Mouse (Mus musculus) stomach, embryonic 16.5 days (tissue): ENCODE measurements around the gene Pate2. TPM values are rescaled to one million over a fixed set of nuclear protein-coding genes. Genes with fewer than 3 reads are reported as not detected.

Experiments used
- ATAC-seq: fragments of 200-750 bp; cut with Nextera tagmentation; 2 replicates; pipeline ENCODE4 v1.8.0; 2017; ENCODE audit warnings: moderate number of reproducible peaks, moderate TSS enrichment; ENCODE audit not compliant: insufficient read depth, low FRiP score
- H3K27ac ChIP-seq: fragments of 300-500 bp; sonication (generic); 2 replicates; pipeline ENCODE4 v1.5.1; 2014; ENCODE audit warnings: low read length
- H3K27me3 ChIP-seq: fragments of 300-500 bp; sonication (generic); 2 replicates; pipeline ENCODE4 v1.6.1; 2014; ENCODE audit warnings: low read length, control low read depth, mixed read lengths; ENCODE audit not compliant: control insufficient read depth, insufficient read depth
- H3K36me3 ChIP-seq: fragments of 300-500 bp; sonication (generic); 2 replicates; pipeline ENCODE4 v1.6.1; 2014; ENCODE audit warnings: low read length; ENCODE audit not compliant: control insufficient read depth, insufficient read depth
- H3K4me1 ChIP-seq: fragments of 300-500 bp; sonication (generic); 2 replicates; pipeline ENCODE4 v1.6.1; 2014; ENCODE audit warnings: low read length, control low read depth, mixed read lengths; ENCODE audit not compliant: control insufficient read depth, insufficient read depth
- H3K4me2 ChIP-seq: fragments of 300-500 bp; sonication (generic); 2 replicates; pipeline ENCODE4 v1.6.1; 2014; ENCODE audit warnings: low read depth, low read length, mixed read lengths
- H3K4me3 ChIP-seq: fragments of 300-500 bp; sonication (generic); replicated peaks from 2 replicates; pipeline ENCODE4 v1.5.1; 2014; ENCODE audit warnings: mild to moderate bottlenecking, low read length
- H3K9ac ChIP-seq: fragments of 300-500 bp; sonication (generic); 2 replicates; pipeline ENCODE4 v1.6.1; 2014; ENCODE audit warnings: low read length
- H3K9me3 ChIP-seq: fragments of 300-500 bp; sonication (generic); replicated peaks from 2 replicates; pipeline ENCODE4 v1.6.1; 2016; ENCODE audit warnings: low read length, control low read depth; ENCODE audit not compliant: control insufficient read depth
- WGBS: fragments of 180-500 bp; shearing (Covaris S2); extraction: QIAGEN DNeasy Blood & Tissue Kit; methylation state at CpG from one replicate; pipeline ENCODE4 v1.1.7; 2014; 5-methylcytosine and 5-hydroxymethylcytosine counted together
- polyA plus RNA-seq: library from polyadenylated mRNA; unstranded; fragments of >200 nt; fragmentation: Nextera tagmentation; extraction: Ambion mirVana; gene quantifications from 2 replicates; pipeline ENCODE4 v1.2.1, GENCODE M21; 2015

Gene Pate2
- polyA plus RNA-seq, 1 experiment from 2014 or later, result 0.57 TPM

DNA sequence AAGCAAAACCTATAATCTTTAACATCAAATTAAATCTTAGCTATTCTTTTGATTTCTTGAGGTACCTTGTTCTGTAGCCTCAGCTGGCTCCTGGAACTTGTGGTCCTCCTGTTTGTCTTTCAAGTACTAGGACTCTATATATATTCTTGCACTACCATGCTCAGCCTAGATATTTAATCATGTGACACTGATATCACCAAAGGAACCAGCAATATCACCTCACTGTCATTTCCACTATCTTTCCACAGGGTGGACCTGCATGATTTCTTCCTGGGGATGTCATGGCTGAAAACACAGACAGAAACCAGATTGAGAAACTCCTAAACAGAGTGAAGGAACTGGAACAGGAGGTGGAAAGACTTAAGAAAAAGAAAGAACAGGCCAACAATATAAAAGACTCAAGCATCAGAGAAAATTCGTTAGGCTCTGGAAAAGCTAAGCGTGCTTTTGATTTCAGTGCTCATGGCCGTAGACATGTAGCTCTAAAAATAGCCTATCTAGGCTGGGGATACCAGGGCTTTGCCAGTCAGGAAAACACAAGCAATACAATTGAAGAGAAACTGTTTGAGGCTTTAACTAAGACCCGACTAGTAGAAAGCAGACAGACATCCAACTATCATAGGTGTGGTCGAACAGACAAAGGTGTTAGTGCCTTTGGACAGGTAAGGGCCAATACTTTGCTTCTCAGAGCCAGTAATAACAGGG lies 5.4 kb upstream of the Pate2 start:
- H3K4me2 ChIP-seq, result no peak overlapping the region
- peaks cover 23% of the 10 kb centered on the region for H3K36me3 ChIP-seq
- no peak overlapping the region for H3K4me3 ChIP-seq
- WGBS, result 89% methylated on average over 5 of the region's 5 CpGs
- no peaks in the 10 kb centered on the region for H3K27me3 ChIP-seq
- no peak for ATAC-seq
- H3K9me3 ChIP-seq, result no peaks in the 10 kb centered on the region
- H3K4me1 ChIP-seq, result peaks cover 10% of the 10 kb centered on the region
- H3K9ac ChIP-seq, result no peak overlapping the region
- no peak overlapping the region for H3K27ac ChIP-seq

DNA sequence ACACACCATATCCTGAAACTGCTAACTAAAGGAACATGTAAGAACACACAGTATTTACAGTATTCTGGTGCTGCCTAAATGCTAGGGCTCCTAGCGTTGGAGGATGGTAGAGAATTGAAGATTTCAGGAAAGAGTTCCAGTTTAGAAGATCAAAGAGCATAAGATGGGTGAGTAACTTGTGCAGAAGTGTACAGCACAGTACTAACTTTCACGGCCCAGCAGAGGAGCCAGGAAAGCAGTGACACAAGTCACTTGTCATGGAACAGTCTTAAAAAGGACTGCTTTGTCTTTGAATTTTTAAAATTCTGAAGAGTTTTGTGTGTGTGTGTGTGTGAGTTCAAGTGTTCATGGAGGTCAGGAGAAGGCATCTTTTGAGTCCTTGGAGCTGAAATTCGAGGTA lies 2.1 kb upstream of the Pate2 start:
- Histone ChIP-seq H3K4me3 (no peak overlapping the region), H3K4me2 (no peak overlapping the region), H3K4me1 (peaks cover 8% of the 10 kb centered on the region; the same call in 1 of the 2 replicates), H3K36me3 (peaks cover 20% of the 10 kb centered on the region), H3K9me3 (no peaks in the 10 kb centered on the region), H3K9ac (no peak overlapping the region), H3K27me3 (no peaks in the 10 kb centered on the region), H3K27ac (no peak overlapping the region)
- ATAC-seq, result no peak
- WGBS, result 92% methylated on average over 3 of the region's 3 CpGs

DNA sequence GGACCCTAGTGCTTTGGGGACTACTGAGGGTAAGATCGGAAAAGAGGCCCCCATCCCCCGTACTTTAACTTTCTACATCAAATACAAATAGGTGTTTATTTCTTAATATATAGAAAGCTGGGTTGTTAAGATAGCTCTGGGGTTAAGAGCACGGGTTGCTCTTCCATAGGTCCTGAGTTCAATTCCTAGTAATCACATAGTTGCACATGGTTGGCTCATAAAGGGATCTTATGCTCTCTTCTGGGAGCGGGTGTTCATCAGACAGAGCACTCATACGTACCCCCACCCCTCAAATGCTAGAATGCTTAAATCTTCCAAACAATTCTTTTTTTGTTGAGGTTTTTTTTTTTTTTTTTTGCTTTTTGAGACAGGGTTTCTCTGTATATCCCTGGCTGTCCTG lies 579 bp downstream of the Pate2 start:
- peak overlapping the region; percentile 81 for H3K9ac ChIP-seq

DNA sequence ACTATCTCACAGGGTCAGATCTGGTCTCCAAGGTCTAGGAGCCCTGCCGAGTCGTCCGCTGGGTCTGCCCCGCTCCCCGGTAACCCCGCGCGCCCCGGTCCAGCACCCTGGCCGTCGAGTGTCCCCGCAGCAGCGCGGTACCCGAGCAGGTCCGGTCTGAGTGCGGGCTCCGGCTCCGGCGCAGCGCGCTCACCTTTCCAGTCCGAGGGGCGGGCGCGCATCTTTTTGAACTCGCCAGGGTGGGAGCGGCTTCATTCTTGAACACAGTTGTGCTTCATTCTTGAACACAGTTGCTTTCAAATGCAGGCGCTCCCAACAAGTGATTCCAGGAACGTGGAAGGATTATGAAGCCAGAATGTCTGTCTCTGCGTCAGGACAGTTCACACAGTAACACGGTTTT lies 4.3 kb downstream of the Pate2 start:
- Histone ChIP-seq H3K27ac (no peak overlapping the region), H3K9ac (peak overlapping the region; percentile 54), H3K36me3 (no peaks in the 10 kb centered on the region), H3K9me3 (no peaks in the 10 kb centered on the region), H3K4me1 (peaks cover 7% of the 10 kb centered on the region; the same call in 1 of the 2 replicates), H3K4me2 (peak overlapping the region; percentile 42), H3K4me3 (peak overlapping the region; percentile 22; the same call in 1 of the 2 replicates), H3K27me3 (no peaks in the 10 kb centered on the region; the same call in 1 of the 2 replicates)
- ATAC-seq, result no peak
- WGBS, result 4% methylated on average over 32 of the region's 32 CpGs

More for the DNA sequence above, 579 bp downstream of the Pate2 start:
- no peak overlapping the region for H3K27ac ChIP-seq
- H3K27me3 ChIP-seq, result no peaks in the 10 kb centered on the region; the same call in 1 of the 2 replicates
- H3K36me3 ChIP-seq, result peaks cover 16% of the 10 kb centered on the region
- H3K4me3 ChIP-seq, result peak overlapping the region; percentile 68
- H3K9me3 ChIP-seq, result no peaks in the 10 kb centered on the region
- no peak for ATAC-seq
- H3K4me2 ChIP-seq, result peak overlapping the region; percentile 68
- H3K4me1 ChIP-seq, result peaks cover 11% of the 10 kb centered on the region
- 12% methylated on average over 5 of the region's 5 CpGs for WGBS

DNA sequence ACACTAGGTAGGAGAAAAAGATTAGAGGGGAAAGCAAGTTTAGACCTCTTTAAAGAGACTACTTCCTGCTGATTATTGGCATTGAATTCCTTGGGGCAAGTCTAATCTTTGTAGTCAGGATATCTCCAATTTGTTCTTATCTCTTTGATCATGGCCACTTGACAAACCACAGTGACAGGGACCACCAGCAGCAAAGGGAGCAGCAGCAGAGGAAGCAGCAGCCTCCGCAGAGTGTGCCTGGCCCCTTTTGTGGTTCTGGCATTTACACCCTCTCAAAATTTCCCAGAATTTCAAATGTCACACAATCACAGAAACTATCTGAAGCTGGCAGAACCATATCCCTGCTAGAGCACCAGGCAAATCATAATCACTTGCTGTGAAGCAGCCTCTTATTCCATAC lies 17.6 kb downstream of the Pate2 start:
- Histone ChIP-seq H3K4me3 (no peak overlapping the region), H3K27me3 (no peaks in the 10 kb centered on the region), H3K9me3 (no peaks in the 10 kb centered on the region), H3K27ac (no peak overlapping the region), H3K4me1 (no peaks in the 10 kb centered on the region), H3K4me2 (no peak overlapping the region), H3K36me3 (no peaks in the 10 kb centered on the region), H3K9ac (no peak overlapping the region)
- WGBS, result 31% methylated on average over 1 of the region's 1 CpGs
- no peak for ATAC-seq

DNA sequence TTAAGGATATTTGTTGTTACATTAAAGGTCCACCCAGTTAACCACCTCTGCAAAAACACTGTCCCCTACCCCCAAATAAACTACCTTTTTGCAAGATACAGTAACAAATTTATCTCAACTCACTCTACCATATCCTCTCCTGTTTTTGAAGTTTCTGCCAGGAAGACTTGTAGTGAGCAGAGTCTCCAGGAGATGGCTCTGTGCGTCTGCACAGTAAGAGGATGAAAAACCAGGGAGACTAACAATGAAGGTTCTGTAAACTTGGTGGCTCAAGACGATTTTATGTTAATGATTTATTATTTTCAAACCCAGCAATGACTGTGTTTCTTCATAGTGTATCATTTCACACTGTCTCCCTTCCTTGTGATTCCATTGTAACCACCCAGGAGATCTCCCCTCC lies 22.8 kb downstream of the Pate2 start:
- no peak overlapping the region for H3K4me2 ChIP-seq
- ATAC-seq, result no peak
- H3K27ac ChIP-seq, result no peak overlapping the region
- no peaks in the 10 kb centered on the region for H3K4me1 ChIP-seq
- no peaks in the 10 kb centered on the region for H3K9me3 ChIP-seq
- H3K36me3 ChIP-seq, result no peaks in the 10 kb centered on the region
- no peaks in the 10 kb centered on the region for H3K27me3 ChIP-seq
- WGBS, result 10% methylated on average over 2 of the region's 2 CpGs
- H3K9ac ChIP-seq, result no peak overlapping the region
- H3K4me3 ChIP-seq, result no peak overlapping the region

DNA sequence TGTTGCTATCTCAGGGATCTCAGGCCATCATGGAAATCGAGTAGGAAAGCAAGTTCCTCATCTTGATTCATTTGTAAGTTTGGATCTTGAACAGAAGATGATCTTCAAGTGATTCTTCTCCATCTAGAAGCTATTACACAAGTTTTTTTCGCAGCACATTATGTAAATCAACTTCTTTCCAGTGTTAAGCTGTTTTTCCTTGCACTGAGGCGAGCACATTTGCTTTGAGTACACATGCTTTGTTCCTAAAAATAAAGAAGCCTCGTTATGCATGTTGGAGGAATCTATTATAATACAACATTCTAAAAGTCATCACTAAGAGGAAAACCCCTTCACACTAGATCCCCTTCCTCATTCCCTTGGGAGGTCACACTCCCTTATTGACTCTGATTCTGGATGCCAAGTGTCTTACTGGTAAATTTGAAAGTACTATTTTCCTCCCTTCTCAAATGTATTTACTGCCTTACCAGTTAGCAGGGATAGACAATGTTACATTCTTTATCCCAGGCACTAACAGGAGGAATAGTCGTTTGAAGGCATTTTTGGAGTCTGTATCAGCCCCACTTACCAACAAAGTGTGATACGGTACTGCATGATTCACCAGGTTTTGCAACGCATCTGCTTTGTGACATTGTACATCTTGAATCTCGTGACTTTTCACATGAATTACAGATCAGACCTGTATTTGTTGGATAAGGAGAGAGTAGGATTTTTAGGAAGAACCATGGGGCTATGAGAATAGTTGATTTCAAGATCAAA lies 37.7 kb downstream of the Pate2 start:
- ATAC-seq, result no peak
- 62% methylated on average over 8 of the region's 8 CpGs for WGBS

DNA sequence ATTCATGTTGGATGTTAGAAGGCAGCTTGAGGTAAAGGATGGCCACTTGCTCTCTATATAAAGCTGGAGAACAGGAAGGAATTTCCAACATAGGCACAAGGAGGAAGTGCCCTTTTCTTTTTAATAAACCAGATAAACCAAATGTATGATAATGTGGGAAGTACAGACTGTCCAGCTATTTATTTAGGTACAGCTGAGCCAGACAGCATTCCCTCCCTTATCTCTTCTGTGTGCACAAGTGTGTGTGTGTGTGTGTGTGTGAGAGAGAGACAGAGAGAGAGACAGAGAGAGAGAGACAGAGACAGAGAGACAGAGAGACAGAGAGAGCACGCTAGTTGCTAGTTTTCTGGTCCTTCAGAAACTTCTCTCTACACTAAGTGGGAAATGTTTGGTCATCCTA lies 41.8 kb downstream of the Pate2 start, which contains the start of gene Pate4:
Gene Pate4 (minus strand): TSS at position 101 of the 400 bp plus-strand sequence.
- Histone ChIP-seq H3K36me3 (no peaks in the 10 kb centered on the region), H3K27me3 (no peaks in the 10 kb centered on the region), H3K9ac (no peak within 1 kb of the TSS), H3K4me2 (no peak within 1 kb of the TSS), H3K4me1 (no peaks in the 10 kb centered on the region), H3K9me3 (no peaks in the 10 kb centered on the region), H3K27ac (no peak within 1 kb of the TSS), H3K4me3 (no peak within 1 kb of the TSS)
- no peak for ATAC-seq
- 79% methylated on average over 1 of the region's 1 CpGs for WGBS

More for the DNA sequence above, 37.7 kb downstream of the Pate2 start:
- no peak overlapping the region for H3K4me2 ChIP-seq
- no peaks in the 10 kb centered on the region for H3K27me3 ChIP-seq
- no peaks in the 10 kb centered on the region for H3K9me3 ChIP-seq
- no peaks in the 10 kb centered on the region for H3K36me3 ChIP-seq
- no peak overlapping the region for H3K9ac ChIP-seq
- H3K27ac ChIP-seq, result no peak overlapping the region
- H3K4me3 ChIP-seq, result no peak overlapping the region
- no peaks in the 10 kb centered on the region for H3K4me1 ChIP-seq

DNA sequence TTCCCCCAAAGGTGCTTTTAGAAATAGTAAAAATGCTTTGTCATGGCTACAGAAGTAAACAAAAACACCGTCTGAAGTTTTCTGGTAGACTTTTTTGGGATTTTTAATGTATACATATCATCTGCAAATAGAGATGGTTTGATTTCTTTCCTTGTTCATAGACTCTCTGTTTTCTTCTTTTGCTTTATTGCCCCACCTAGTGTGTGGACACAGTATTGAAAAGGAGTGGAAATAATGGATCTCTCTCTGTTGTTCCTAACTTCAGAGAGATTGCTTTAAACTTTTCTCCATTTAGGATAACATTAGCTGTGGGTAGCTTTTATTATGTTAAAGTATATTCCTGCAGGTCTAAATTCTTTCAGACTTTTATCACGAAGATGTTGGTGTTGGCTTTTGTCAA lies 43.9 kb downstream of the Pate2 start:
- Histone ChIP-seq H3K27me3 (no peaks in the 10 kb centered on the region), H3K4me1 (no peaks in the 10 kb centered on the region), H3K9ac (no peak overlapping the region), H3K4me3 (no peak overlapping the region), H3K9me3 (no peaks in the 10 kb centered on the region), H3K36me3 (no peaks in the 10 kb centered on the region), H3K4me2 (no peak overlapping the region), H3K27ac (no peak overlapping the region)
- 20% methylated on average over 2 of the region's 2 CpGs for WGBS
- ATAC-seq, result no peak
